Mouse (Mus musculus) adrenal gland, adult 2 months (tissue): ENCODE data around the gene Ap1ar. TPM values are rescaled to one million over a fixed set of nuclear protein-coding genes. Genes with fewer than 3 reads are reported as not detected.

ENCODE experiments used
- DNase-seq: peaks from one replicate; pipeline ENCODE4 v3.0.0; 2021
- long read RNA-seq: library from polyadenylated mRNA; stranded (forward); transcript quantifications from one replicate; pipeline ENCODE4 v2.0.0, GENCODE M21; 2021
- polyA plus RNA-seq: library from polyadenylated mRNA; depleted of rRNA; stranded (reverse); fragments of >200 nt; gene quantifications from 2 replicates; pipeline ENCODE4 v1.2.3, GENCODE M21; 2012; rRNA removed
- total RNA-seq, 2 experiments: library from RNA; stranded (reverse); gene quantifications; 2 replicates each; pipeline ENCODE4 v1.2.3; 2021

Ap1ar gene
- total RNA-seq (10 to 100 TPM; 28.3 to 34.2 TPM), polyA plus RNA-seq (20.9 and 24.4 TPM in 2 replicates)
- long read RNA-seq, transcript Ap1ar-201 (10 exons, 2,662 nt) = major isoform, 52 of 61 reads
- long read RNA-seq, partial matches to known transcripts = 1 of 61 reads
- long read RNA-seq, other reads (novel, unspliced or antisense) = 2 of 61 reads

- peak; percentile 97 for DNase-seq
These were observed at the start of gene Ap1ar for GRCm38 (mm10) chr3:127837154-127837865. TSS of gene Ap1ar (minus strand) at chr3:127837523.

- DNase-seq = no peak
These were observed 44.4 kb upstream of the Ap1ar start for GRCm38 (mm10) chr3:127881684-127882083.

- no peak for DNase-seq
These were observed 42.6 kb upstream of the Ap1ar start for GRCm38 (mm10) chr3:127879968-127880367.

GRCm38 (mm10) chr3:127875509-127875908 lies 38.2 kb upstream of the Ap1ar start:
- no peak for DNase-seq

GRCm38 (mm10) chr3:127875059-127875458 lies 37.7 kb upstream of the Ap1ar start:
- no peak for DNase-seq

- peak; percentile 13 for DNase-seq
These were observed 37.0 kb upstream of the Ap1ar start for GRCm38 (mm10) chr3:127874254-127874883.

GRCm38 (mm10) chr3:127871575-127871974 lies 34.3 kb upstream of the Ap1ar start:
- no peak for DNase-seq

- DNase-seq = no peak
These were observed 31.6 kb upstream of the Ap1ar start for GRCm38 (mm10) chr3:127868880-127869279.

- no peak for DNase-seq
These were observed 30.9 kb upstream of the Ap1ar start for GRCm38 (mm10) chr3:127868046-127868758.

GRCm38 (mm10) chr3:127864242-127864641 lies 26.9 kb upstream of the Ap1ar start:
- DNase-seq = no peak

GRCm38 (mm10) chr3:127863571-127863970 lies 26.2 kb upstream of the Ap1ar start:
- no peak for DNase-seq

- DNase-seq = no peak
These were observed 25.2 kb upstream of the Ap1ar start for GRCm38 (mm10) chr3:127862479-127862878.

GRCm38 (mm10) chr3:127861340-127861739 lies 24.0 kb upstream of the Ap1ar start:
- no peak for DNase-seq

GRCm38 (mm10) chr3:127853431-127854206 lies 16.3 kb upstream of the Ap1ar start:
- DNase-seq = peak; percentile 70

GRCm38 (mm10) chr3:127852722-127853121 lies 15.4 kb upstream of the Ap1ar start:
- no peak for DNase-seq

- no peak for DNase-seq
These were observed 13.7 kb upstream of the Ap1ar start for GRCm38 (mm10) chr3:127850776-127851646.

GRCm38 (mm10) chr3:127849922-127850321 lies 12.6 kb upstream of the Ap1ar start:
- DNase-seq = no peak

- DNase-seq = peak; percentile 70
These were observed 10.9 kb upstream of the Ap1ar start for GRCm38 (mm10) chr3:127848088-127848808.

GRCm38 (mm10) chr3:127843941-127844327 lies 6.6 kb upstream of the Ap1ar start:
- peak; percentile 60 for DNase-seq

- DNase-seq = peak; percentile 15
These were observed 6.1 kb upstream of the Ap1ar start for GRCm38 (mm10) chr3:127843324-127843940.
